Mouse (Mus musculus) liver, embryonic 14.5 days (tissue): ENCODE measurements around the gene Kalrn.

Experiments used
- CTCF ChIP-seq: IDR thresholded peaks from 2 replicates; pipeline ENCODE4 v1.5.1; 2016; ENCODE audit warnings: antibody characterized with exemption, low read depth, control low read depth
- EP300 ChIP-seq: IDR thresholded peaks from 2 replicates; pipeline ENCODE4 v1.6.1; 2016; ENCODE audit warnings: antibody characterized with exemption, low read depth

DNA sequence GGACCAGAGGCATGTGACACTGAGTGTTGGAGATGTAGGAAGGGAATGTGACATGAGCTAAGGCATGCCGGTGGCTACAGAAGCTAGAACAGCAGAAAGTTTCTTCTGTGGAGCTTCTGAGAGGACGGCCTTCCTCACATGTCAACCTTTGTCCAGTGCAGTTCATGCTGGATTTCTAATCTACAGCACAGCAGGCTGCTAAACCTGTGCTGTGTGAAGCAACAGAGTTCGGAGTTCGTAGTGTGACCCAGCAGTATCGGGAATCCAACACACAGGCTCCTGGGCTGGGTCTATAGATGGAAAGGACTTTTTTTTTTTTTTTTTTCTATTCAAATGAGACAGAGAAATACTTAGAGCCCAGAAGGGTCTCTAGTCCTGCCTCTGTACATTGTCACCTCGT, 468.9 kb downstream of the Kalrn start:
- TF ChIP-seq CTCF (no peak), EP300 (no peak)
